Comparison of ENCODE assay signal across 13 mouse cellular contexts in the genomic region with DNA sequence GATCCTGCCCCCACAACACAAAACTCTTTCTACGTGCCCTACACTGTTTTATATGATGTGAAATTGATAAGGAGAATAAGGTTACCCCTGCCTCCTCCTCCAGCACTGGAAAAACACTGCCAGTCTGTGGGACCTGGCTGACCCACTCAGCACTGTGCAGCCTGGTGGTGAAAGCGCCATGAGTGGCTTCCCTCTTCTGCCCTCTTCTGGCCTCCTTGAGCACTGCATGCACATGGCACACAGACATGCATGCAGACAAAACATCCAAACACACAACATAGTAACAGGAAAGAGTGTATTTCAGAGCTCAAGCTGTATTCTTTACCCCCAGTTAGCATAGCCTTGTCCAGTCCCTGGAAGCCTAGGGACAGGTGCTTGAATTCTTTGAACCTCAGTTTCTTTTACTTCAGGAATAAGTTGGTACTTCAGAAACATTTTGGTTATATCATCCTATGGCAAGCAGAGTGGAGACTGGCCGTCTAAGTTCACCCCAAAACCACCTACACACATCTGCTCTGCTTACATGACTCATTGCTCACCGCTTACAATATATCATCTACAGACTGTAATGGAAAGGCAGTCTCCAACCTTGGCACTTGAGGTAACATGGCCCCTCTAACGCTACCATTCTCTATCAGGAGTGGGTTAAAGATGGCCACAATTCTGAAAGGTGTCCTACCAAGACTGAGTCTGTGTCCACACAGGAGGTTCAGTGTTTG. TPM values are rescaled to one million over a fixed set of nuclear protein-coding genes. Genes with fewer than 3 reads are reported as not detected.
A peak's percentile ranks its signal among the peaks of the same experiment; 100 is the strongest.
DNase-seq lines count a peak whose midpoint lies in the region; ATAC-seq and TF ChIP-seq lines count a peak whose summit lies in the region.
"Had no signal": no experiment of that assay in that cellular context is flagged by ENCODE, and none has a peak within 500 bp of the region (broad histone marks: within the 10 kb centered on the region; RNA-seq: fewer than 3 reads in every experiment).

No protein-coding gene starts in this region.

- WGBS in intestine, postnatal 0 days, result 92% methylated on average over 5 of the region's 5 CpGs
- 93% methylated on average over 5 of the region's 5 CpGs for WGBS in intestine, embryonic 15.5 days

- in situ Hi-C loops in CH12.LX (cut with MboI; ENCODE audit: low pct_ligation_motif_present, low pct_unique_long_range_greater_than_20kb, low sequenced_read_pairs), result no loop called here

- no peak overlapping the region for H3K9ac ChIP-seq in intestine, postnatal 0 days (ENCODE audit: low read depth, low read length)
- no peak overlapping the region for H3K9ac ChIP-seq in intestine, embryonic 15.5 days
- no peak overlapping the region for H3K9ac ChIP-seq in CH12.LX (ENCODE audit: insufficient read depth, low read depth)
- H3K9ac ChIP-seq: heart, embryonic 13.5 days; neural tube, embryonic 12.5 days; stomach, embryonic 15.5 days had no signal

- H3K9me3 ChIP-seq in intestine, postnatal 0 days (ENCODE audit: control insufficient read depth), result no peaks in the 10 kb centered on the region
- no peaks in the 10 kb centered on the region for H3K9me3 ChIP-seq in intestine, embryonic 15.5 days
- peaks cover 2% of the 10 kb centered on the region for H3K9me3 ChIP-seq in CH12.LX (replicated peaks; ENCODE audit: low read length)
- H3K9me3 ChIP-seq: neural tube, embryonic 12.5 days; stomach, embryonic 15.5 days had no signal

- TF ChIP-seq RAD21 in CH12.LX (IDR thresholded peaks at IDR 0.05; ENCODE audit: low read depth, low read length), result no peak; the same call in 1 of the 2 replicates

- no peak overlapping the region for H3K27ac ChIP-seq in intestine, postnatal 0 days (ENCODE audit: low read depth, low read length)
- H3K27ac ChIP-seq in intestine, embryonic 15.5 days, result no peak overlapping the region
- no peak overlapping the region for H3K27ac ChIP-seq in CH12.LX (ENCODE audit: insufficient read depth, low read depth)
- H3K27ac ChIP-seq: heart, embryonic 13.5 days; neural tube, embryonic 12.5 days; stomach, embryonic 15.5 days had no signal

- no peak overlapping the region for H3K4me2 ChIP-seq in intestine, postnatal 0 days (replicated peaks; ENCODE audit: low read depth)
- no peak overlapping the region for H3K4me2 ChIP-seq in intestine, embryonic 15.5 days (replicated peaks)
- no peak overlapping the region for H3K4me2 ChIP-seq in CH12.LX (ENCODE audit: insufficient read depth, low read depth, poor library complexity, severe bottlenecking)
- H3K4me2 ChIP-seq: heart, embryonic 13.5 days; neural tube, embryonic 12.5 days; stomach, embryonic 15.5 days had no signal

- H3K4me3 ChIP-seq in intestine, postnatal 0 days (ENCODE audit: low read depth, low read length), result no peak overlapping the region
- no peak overlapping the region for H3K4me3 ChIP-seq in intestine, embryonic 15.5 days (replicated peaks)
- H3K4me3 ChIP-seq in CH12.LX (replicated peaks in 1 of 3; ENCODE audit: low read depth in 2 of 3, low read length in 2 of 3, poor library complexity in 1 of 3), result no peak overlapping the region
- H3K4me3 ChIP-seq: heart, embryonic 13.5 days; neural tube, embryonic 12.5 days; stomach, embryonic 15.5 days had no signal

- dilution Hi-C loops in CH12.LX (cut with MboI; ENCODE audit: extremely low pct_ligation_motif_present, extremely low pct_unique_long_range_greater_than_20kb, low sequenced_read_pairs), result no loop called here

- no peaks in the 10 kb centered on the region for H3K4me1 ChIP-seq in intestine, postnatal 0 days (replicated peaks; ENCODE audit: control insufficient read depth, insufficient read depth, low read length)
- H3K4me1 ChIP-seq in intestine, embryonic 15.5 days (replicated peaks), result no peaks in the 10 kb centered on the region
- 0 out of 4 replicates have a peak, but pooled peaks cover 0 to 4% of the 10 kb centered on the region in 2 experiments for H3K4me1 ChIP-seq in CH12.LX (ENCODE audit: control insufficient read depth in 1 of 2, insufficient read depth in 2 of 2)
- H3K4me1 ChIP-seq: stomach, embryonic 15.5 days had no signal

- TF ChIP-seq EP300 in CH12.LX (IDR thresholded peaks at IDR 0.05; ENCODE audit: low read length), result no peak

- no peaks in the 10 kb centered on the region for H3K79me2 ChIP-seq in CH12.LX (replicated peaks; ENCODE audit: control insufficient read depth, extremely low read depth, insufficient read depth, poor library complexity, severe bottlenecking)

- no peak for ATAC-seq in intestine, postnatal 0 days
- no peak for ATAC-seq in intestine, embryonic 15.5 days
- ATAC-seq: inflammation-experienced regulatory T-cells, adult 6 months had no signal

- TF ChIP-seq CTCF in intestine, postnatal 0 days (IDR thresholded peaks at IDR 0.05; ENCODE audit: low read depth), result peak; percentile 50
- TF ChIP-seq CTCF in CH12.LX (conservative IDR thresholded peaks at IDR 0.05 in 1 of 2, IDR thresholded peaks at IDR 0.05 in 1 of 2; ENCODE audit: low read depth in 2 of 2, low read length in 2 of 2), result peak; percentile 15 to 28; a peak in 1 of 4 replicates

- intact Hi-C loops in heart, postnatal 14 days (cut with DNase I), result no loop called here

- no peaks in the 10 kb centered on the region for H3K36me3 ChIP-seq in intestine, postnatal 0 days (ENCODE audit: control insufficient read depth, insufficient read depth)
- H3K36me3 ChIP-seq in intestine, embryonic 15.5 days, result no peaks in the 10 kb centered on the region
- no peaks in the 10 kb centered on the region for H3K36me3 ChIP-seq in CH12.LX (replicated peaks in 1 of 2; ENCODE audit: control insufficient read depth in 1 of 2, insufficient read depth in 1 of 2, low read length in 1 of 2)
- H3K36me3 ChIP-seq: heart, embryonic 13.5 days; neural tube, embryonic 12.5 days; stomach, embryonic 15.5 days had no signal

- no peaks in the 10 kb centered on the region for H3K27me3 ChIP-seq in intestine, postnatal 0 days (replicated peaks; ENCODE audit: control insufficient read depth, insufficient read depth, low read length)
- H3K27me3 ChIP-seq in intestine, embryonic 15.5 days (replicated peaks), result no peaks in the 10 kb centered on the region
- no peaks in the 10 kb centered on the region for H3K27me3 ChIP-seq in CH12.LX (replicated peaks)
- H3K27me3 ChIP-seq: heart, embryonic 13.5 days; neural tube, embryonic 12.5 days; stomach, embryonic 15.5 days had no signal

- DNase-seq in 3T3-L1 (ENCODE audit: low read depth, low spot score), result peak; percentile 17
- DNase-seq in CH12.LX (ENCODE audit: extremely low read depth), result no peak
- DNase-seq in c-Kit-positive CD71-positive TER-119-negative erythroid progenitor cells, embryonic 14.5 days (ENCODE audit: low read depth), result peak; percentile 3
- no peak for DNase-seq in embryo, embryonic 9.5 days (ENCODE audit: extremely low spot score)
- no peak for DNase-seq in heart, postnatal 14 days
- no peak for DNase-seq in layer of hippocampus, adult 9-11 months
- DNase-seq: right cerebral cortex, postnatal 14 days had no signal

- no peak for TF ChIP-seq POLR2A in CH12.LX (IDR thresholded peaks at IDR 0.05; ENCODE audit: low read depth, low read length)

TF ChIP-seq in CH12.LX, 34 proteins besides CTCF, POLR2A, EP300 and RAD21:
- no peak for TF ChIP-seq RCOR1 (conservative IDR thresholded peaks at IDR 0.05; ENCODE audit: low read depth, low read length)
- no peak for TF ChIP-seq SIN3A (IDR thresholded peaks at IDR 0.05; ENCODE audit: low read length)
- TF ChIP-seq SMC3 (IDR thresholded peaks at IDR 0.05; ENCODE audit: low read depth, low read length), result peak; percentile 16
- TF ChIP-seq ETS1 (conservative IDR thresholded peaks at IDR 0.05; ENCODE audit: low read depth, low read length), result no peak
- TF ChIP-seq CHD1 (IDR thresholded peaks at IDR 0.05; ENCODE audit: low read depth, low read length), result no peak

RNA-seq across cellular contexts. Expression of gene Dact1, which starts 35.0 kb away (rescaled TPM):
- polyA plus RNA-seq in intestine, postnatal 0 days (2015; fragmentation: Nextera tagmentation; extraction: Ambion mirVana), result 4.8 and 5.1 TPM in 2 replicates
- polyA plus RNA-seq in intestine, embryonic 15.5 days (2015; fragmentation: Nextera tagmentation; extraction: Ambion mirVana), result 12.7 and 14.6 TPM in 2 replicates
- total RNA-seq in CH12.LX (2012; rRNA removed), result 2.3 and 4.6 TPM in 2 replicates
- 2.5 and 2.7 TPM in 2 replicates for total RNA-seq in CH12.LX (2014; rRNA removed)
- 3.3 and 3.7 TPM in 2 replicates for polyA plus RNA-seq in CH12.LX (2012; ENCODE audit: insufficient read length, low read depth)
- total RNA-seq in heart, postnatal 14 days (2021), result 1 to 10 TPM; 6.6 to 7.4 TPM
- polyA plus RNA-seq: inflammation-experienced regulatory T-cells, adult 6 months had no signal

Comparison
In these comparisons a context has a peak if more than half of its experiments do, and no peak if none do; other contexts are left out.
1. DNase-seq: peak in 3T3-L1 (single experiment) and c-Kit-positive CD71-positive TER-119-negative erythroid progenitor cells, embryonic 14.5 days (single experiment); none in CH12.LX (single experiment), embryo, embryonic 9.5 days (single experiment), heart, postnatal 14 days (0 of 2) and layer of hippocampus, adult 9-11 months (single experiment).